Mouse (Mus musculus): ENCODE data around the gene Tspo.
A peak's percentile ranks its signal among the peaks of the same experiment; 100 is the strongest.

Tspo gene

DNA sequence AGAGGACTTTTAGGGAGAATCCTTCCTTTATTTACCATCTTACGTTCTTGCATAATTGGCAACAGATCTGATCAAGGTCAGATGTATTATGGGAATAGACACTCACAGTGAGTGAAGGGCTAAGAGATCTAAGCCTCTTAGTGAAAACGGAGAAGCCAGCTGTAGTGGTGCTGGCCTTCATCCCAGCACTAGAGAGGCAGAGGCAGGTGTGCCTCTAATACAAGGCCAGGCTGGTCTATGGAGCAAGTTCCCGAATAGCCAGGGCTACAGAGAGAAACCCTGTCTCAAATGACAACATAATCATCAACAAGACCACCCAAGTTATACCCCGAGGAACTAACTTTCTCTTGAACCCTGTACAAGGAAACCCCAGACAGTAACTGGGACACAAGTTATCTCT lies 19.5 kb downstream of the Tspo start:
- no peak for DNase-seq (ENCODE audit: low spot score in 2 of 2)

DNA sequence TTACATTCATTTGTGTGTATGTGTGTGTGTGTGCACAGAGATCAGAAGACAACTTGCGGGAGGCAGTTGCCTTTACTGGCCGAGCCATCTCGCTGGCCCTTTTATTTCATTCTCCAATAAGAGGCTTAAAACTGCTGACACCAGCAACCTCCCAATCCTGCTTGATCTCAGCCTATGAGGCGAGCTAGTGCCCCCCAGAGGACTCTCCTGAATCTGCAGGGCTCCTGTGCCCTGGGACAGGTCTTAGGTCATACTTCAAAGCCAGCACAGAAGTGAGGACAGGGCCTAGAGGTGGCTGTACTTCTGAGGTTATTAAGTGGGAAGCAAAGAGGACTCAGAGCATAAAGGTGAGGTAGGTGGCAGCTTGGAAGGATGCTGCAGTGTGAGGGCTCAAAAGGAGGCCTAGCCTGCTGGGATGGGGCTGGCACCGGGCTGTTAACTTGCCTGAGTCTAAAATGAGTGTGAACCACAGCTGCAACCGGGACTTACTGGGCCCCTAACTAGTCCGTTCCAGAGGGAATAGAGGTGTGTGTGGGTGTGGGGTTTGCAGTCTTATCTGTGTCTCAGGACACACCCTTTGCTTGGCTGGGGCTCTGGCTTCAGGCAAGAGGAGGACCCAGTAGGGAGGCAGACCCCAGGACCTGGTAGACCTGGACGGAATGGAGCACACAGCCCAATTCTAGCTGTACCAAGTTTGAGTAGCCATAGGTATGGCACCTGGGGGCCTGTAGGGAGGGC lies 20.2 kb downstream of the Tspo start:
- no peak for DNase-seq (ENCODE audit: low spot score in 2 of 2)

DNA sequence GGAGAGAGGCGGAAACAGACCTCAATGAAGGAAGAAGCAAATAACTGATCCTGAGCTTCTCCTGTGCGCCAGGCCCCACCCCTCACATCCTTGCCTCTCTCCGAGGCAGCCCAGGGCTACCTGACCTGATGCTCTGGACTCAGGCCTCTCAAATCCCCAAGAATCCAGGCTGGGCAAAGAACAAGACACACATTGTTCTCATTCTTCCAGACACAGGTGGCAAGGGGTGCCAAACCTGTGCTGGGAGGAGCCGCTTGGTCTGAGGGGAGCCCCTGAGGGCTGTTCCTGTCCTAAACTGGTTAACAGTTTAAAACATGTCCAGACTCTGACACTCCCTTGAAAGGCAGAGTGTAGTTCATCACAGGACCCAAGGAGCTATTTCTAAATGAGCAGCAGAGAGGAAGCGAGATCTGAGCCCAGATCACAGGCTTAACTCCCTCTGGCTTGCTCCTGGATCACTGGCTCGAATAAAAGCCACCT lies 21.4 kb downstream of the Tspo start:
- no peak for DNase-seq (ENCODE audit: low spot score in 2 of 2)

DNA sequence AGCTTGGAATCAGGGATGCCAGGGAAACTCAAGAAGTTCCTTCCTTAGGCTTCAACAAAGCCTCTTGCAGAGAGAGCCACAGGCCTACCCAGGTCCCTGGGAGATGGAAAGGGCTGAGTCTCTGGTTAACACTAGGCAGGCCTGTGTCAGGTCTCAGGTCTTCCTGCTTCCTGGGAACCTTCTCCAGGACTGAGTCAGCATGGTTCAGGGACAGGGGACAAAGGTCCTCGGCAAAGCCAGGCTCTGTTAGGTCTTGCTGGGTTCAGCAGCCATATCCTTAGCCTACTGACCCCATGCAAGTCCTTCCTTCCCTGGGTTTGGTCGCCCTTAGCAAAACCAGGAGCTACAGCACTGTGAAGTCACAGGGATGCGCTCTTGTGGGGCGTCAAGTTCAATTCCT lies 27.4 kb downstream of the Tspo start:
- no peak for DNase-seq (ENCODE audit: low spot score in 2 of 2)

DNA sequence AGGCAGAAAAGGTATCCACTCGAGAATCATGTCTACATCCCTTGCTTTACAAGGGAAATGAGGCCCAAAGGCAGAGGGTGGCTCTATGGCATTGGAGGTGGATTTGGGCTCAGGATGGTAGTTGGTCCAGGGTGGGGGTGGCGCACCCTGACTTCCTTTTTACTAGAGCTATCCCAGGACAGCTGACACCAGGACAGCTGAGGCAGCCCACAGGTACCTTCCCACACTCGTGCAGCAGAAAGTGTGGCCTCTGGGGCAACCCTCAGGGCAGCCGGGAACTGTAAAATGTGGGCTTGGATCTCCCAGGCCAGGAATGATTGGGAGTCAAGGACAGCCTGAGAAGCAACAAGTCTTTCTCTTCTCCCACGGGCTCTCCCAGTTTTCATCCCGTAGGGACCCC lies 28.4 kb downstream of the Tspo start:
- DNase-seq (ENCODE audit: low spot score in 2 of 2), result no peak

DNA sequence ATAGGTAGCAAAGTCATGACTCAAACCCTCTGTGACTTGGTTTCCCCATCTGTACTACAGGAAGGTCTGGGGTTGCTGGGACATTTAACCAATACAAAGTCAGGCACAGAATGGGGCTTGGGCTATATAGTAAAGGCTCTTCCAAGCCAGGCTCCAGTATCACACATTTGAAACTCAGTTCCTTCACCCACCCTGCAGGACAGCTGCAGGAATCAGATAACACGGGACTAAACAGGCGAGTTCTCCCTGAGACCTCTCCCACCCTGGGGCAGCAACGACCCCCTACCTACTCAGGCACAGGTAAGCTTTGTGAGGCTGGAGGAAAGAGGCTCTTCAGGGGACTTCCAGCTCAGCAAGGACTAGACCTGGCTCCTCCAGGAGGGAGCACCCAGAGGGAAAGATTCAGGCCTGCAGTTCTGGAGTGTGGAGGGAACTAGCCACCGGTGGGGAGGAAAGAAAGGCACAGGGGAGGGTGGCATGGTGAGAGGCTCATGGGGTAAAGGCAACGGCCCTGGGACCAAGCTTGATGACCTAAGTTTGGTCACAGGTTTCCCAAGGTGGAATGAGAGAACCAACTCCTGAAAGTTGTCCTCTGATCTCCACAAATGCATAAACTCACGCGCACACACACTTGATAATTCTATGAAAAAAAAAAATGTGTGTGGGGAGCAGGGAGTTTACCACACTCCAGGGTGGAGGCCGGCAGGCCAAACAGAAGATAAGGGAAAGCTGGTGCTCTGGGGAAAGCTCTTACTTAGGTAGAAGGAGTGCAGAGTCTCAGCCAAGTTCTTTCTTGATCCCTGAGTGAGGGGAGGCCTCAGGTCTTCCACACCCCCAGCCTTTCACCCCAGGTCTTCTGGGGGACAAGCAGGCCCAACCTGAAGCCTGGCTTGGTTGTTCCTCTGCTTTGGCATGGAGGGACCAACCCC lies 29.1 kb downstream of the Tspo start:
- DNase-seq (ENCODE audit: low spot score in 2 of 2), result no peak

DNA sequence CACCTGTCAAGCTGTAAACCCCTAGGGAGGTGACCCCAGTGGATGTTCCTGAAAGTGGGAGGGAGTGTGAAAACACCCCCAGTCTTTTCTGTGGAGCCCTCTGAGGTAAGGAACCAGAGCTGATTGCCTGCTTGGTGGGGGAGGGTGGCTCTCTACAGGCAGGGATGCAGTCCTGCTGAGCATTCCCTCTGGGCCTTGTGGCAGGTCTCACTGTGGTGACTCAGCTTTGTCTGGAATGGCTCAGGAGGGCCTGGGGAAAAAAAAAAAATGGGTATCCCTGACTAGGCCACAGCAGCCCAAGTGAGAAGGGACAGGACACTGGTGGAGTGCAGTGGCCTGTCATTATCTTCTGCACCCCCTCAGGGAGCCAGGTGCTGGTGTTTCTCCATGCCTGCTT lies 29.8 kb downstream of the Tspo start:
- DNase-seq (ENCODE audit: low spot score in 2 of 2), result no peak

DNA sequence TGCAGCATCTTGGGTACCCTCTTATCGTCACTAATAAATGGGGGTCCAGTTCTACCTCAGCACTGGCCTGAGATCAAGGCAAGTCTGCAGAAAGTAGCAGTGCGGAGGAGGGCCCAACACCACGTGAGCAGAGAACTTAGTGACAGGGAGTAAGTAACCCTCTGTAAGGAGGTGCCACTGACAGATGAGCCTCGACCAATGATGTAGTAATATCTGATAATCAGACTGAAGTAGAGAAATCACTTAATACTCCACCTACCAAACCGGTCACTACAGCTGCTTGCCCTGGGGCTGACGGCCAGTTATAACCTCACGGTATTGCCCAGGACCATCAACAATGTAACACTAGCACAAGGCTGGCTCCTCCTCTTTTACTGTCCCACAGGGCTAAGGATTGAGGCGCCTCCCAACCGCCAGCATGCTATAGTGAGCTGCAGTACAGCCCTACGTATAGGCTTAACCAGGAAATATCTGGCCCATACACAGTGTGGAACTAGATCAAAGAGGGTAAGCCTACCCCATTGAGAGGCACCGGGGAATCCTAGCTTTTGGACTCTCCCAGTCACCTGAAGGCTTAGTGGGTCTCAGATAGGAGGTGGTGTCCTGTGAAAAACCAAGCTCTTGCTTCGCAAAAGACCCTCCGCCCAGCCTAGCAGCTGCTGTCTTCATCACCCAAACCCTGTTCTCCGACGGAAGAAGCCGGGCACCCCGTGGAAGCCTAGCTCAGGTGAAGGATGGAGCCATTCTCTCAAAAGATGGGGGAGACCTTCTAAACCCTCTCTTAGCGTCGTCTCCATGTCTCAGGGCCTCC lies 30.5 kb downstream of the Tspo start:
- DNase-seq (ENCODE audit: low spot score in 2 of 2), result no peak

DNA sequence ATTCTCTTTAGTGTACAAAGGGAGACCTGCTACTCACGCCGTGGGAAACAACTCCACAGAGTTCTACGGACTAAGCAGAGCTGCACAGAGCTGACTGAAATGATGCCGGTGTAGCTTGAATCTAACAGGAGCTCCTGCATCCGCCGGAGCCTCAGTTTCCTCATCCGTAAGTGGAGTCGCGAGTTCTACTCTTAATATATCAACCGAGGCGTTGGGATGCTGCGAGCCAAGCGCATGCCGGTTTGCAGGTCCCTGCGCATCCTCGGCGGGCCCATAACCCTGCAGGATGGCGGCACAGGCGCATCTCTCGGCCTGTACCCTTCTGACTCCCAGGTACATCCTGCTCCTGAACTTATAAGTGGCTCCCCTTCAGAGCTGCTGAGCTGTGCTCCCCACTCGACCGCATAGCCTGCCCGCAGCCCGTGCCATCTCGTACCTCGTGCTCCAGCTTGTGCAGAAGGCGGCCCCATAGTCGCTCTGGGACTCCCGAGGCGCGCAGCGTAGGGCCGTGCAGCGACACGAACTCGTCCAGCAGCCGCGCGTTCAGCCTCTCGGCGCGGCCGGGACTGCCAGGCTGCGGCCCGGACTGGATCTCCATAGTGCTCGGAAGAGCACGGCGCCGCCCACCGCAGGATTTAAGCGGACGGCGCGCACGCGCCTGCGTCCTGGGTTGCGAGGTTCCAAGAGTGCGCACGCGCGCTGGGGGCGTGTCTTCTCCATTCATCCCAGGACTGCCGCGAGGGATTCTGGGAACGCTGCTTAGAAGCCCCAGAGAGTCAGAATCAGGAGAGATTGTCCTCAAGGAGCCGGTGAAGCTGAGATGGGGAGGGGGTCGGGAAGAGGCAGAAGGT lies 31.3 kb downstream of the Tspo start, which contains the start of gene Ttll12:
TSS of gene Ttll12 (minus strand) at position 645 of the 851 bp plus-strand sequence.
- peak; percentile 76 to 96 for DNase-seq (ENCODE audit: low spot score in 2 of 2)

DNA sequence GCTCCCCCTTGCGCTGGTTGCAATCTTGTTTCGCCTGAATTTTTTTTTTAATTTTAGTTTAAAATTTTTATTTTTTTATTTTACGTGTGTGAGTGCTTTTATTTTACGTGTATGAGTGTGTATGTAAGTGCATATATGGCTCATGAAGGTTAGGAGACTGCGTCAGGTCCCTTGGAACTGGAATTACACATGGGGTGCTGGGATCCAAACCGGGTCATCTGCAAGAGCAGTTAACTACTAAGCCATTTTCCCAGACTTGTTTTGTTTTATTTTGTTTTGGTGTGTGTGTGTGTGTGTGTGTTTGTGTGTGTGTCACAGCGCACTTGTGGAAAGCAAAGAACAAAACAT lies 31.9 kb downstream of the Tspo start:
- no peak for DNase-seq (ENCODE audit: low spot score in 2 of 2)

DNA sequence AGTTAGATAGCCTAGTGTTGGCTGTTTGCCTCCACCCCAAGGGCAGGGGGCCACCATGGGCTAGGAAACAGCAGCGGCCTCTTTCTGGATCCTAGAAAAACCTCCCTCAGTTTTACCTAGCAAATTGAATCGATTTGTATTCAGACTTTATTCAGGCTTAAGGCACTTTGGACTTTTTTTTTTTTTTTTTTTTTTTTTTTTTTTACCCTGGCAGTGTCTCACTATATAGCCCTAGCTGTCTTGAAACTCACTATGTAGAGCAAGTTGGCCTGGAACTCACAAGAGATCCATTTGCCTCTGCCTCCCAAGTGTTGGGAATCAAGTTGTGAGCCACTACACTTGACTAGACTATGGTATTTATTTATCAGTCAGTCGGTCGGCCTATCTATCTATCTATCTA lies 33.4 kb downstream of the Tspo start:
- DNase-seq (ENCODE audit: low spot score in 2 of 2), result no peak

DNA sequence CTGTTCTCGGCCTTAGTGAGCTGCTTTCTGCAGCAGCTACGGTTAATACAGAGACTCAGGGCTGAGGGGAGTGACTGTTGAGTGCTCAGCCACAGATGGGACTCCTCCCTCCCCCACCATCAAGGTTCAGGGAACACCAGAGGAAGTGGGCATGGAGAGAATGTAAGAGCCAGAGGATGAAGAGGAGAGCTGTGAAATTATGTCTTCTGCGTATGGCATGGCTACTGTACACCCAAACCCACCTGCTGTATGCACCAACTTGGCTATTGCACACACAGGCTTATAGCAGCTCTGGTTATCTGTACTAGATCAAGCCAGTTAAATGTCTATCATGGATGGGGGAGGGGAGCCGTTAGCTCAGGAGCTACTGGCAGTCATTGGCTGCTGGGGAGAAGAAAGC lies 37.8 kb downstream of the Tspo start:
- DNase-seq (ENCODE audit: low spot score in 2 of 2), result no peak

DNA sequence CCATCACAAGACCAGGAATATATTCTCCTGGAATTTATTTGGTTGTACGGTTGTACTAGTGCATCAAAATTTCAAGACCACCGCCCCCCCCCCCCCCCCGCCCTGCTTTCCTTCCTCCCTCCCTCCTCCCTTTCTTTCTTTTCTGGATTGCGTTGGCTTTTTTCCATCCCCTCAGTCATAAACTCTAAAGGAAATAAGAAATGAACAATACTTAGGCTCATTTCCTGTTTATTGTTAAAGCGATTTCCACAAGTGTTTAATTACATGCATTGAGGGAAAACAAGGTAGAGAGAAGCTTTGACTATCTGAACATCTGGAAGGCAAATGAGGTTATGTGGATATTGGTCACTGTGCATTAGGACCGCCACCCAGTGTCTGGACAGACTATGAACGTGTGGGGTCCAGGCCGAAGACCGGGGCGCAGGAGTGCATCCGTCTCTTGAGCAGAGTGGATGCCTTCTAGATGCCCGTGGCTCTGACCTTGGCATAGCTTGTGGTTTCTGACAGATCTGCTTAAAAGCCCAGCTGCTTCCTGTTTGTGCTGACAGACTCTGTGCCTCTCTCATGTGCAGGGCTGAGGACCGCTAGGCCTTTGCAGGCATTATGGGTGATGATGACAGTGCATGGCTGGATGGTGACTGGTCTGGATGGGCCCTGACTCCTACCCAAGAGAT lies 39.1 kb downstream of the Tspo start:
- no peak for DNase-seq (ENCODE audit: low spot score in 2 of 2)

DNA sequence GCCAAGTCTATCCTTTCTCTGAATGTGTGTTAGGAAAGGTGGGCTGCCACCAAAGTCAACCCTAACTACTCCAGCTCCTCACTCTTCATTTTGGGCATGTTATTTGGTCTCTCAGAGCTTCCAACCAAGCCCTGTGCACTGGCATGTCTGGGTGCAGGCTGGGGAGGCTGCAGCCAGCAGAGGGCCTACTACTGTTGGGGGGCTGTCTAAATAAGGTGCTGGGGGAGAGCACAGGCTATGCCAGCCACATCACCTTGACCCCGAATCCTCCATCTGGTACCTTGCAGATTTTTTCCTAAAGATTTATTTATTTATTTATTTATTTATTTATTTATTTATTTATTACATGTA lies 39.6 kb downstream of the Tspo start:
- DNase-seq (ENCODE audit: low spot score in 2 of 2), result no peak

DNA sequence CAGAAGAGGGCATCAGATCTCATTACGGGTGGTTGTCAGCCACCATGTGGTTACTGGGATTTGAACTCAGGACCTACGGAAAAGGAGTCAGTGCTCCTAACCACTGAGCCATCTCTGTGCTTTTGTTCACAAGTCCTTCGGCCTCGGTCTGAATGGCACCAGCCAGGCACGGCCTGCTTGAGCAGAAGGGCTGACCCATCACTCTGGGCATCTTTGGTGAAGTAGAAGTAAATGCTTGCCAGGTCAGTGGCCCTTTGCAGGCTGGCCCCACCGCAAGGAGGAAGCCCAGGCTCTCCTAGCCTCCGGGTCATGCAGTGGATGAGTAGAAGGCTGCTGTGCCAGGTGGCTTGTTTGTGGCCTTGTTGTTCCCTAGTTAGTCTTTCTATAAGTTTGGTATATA lies 40.0 kb downstream of the Tspo start:
- no peak for DNase-seq (ENCODE audit: low spot score in 2 of 2)

DNA sequence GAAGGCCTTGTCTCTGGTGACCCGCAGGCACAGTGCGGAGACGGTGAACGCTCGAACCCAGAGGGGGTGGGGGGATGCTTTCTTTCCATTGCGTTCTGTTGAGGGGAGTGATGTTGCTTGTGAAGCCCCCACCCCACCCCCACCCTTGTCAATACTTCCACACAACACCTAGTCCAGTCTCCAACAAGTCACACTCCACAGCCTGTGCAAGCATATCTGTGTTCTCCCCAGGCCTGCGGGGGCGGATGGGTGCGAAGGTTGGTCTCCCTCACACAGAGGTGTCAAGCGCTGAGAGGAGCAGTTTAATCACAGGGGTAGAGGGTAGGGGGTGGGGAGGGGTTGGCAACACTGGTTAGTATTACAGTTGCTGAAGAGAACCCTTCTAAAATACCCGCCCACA lies 42.8 kb downstream of the Tspo start:
- no peak for DNase-seq (ENCODE audit: low spot score in 2 of 2)

DNA sequence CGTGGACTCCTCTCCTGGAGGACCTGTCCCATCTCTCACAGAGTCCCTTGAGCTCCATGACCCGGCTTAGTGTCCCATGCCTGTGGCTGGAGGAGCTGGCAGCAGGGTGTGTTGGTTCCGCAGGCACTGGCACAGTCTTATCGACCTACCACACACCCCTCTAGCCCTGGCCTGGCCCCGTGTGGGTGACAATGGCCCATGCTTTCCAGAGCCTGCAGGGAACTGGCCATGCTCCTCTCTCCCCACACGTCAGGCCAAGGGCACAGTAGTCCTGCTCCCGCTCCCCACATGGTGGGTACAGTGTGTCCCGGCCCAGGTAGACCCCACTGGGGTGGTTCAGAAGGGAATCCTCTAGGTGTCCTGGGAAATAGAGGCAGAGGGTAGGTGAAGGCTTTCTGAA lies 43.3 kb downstream of the Tspo start:
- DNase-seq (ENCODE audit: low spot score in 2 of 2), result no peak

DNA sequence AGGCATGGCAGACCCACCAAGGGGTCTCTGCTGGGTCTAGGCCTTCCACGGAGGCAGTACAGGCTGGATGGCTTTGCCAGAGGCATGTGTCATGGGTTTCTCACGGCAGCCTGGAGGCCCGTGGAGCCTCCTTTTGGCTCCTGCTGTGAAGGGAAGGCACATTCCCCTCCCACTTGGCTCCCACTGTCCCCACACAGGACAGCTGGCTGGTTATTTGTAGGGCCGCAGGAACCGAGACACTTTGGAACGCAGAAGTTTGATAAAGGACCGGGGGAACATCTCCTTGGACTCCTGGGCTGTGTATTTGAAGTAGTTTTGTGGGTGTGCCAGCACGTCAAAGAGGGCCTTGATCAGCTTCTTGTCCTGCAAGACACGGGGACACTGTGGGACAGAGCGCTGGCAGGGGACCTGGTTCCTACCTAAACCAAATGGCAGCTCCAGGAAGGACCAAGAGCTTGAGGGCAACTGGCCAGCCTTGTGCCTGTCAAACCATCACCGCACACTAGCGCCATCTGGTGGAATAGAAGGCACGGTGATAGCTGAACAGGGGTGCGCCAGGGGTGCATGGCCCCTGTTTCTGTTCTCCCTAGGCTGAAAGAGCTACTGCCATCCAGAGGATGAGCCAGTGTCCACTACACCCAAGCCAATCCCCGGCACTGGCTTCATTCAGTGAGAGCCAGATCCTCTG lies 43.9 kb downstream of the Tspo start:
- peak in 1 of 2 experiments; percentile 61 for DNase-seq (ENCODE audit: low spot score in 2 of 2)

DNA sequence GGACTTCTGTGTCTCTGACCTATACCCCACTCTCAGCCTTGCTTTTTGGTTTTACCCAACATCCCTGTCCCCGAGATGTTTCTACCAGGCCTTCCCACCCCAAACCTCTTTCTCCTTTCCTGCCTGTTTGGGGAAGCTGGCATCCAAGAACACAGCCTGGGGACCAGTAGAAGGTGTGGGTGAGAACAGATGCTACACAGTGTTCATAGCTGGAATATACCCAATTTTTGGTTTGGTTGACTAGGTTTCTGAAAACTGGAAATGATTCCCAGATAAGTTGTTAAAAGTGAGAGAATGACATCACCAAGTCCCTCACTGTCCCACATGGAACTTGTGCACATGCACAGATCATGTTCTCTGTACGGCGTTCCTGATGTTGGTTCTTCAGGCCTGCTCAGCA lies 51.9 kb downstream of the Tspo start:
- peak; percentile 55 to 67 for DNase-seq (ENCODE audit: low spot score in 2 of 2)
